Mouse (Mus musculus) embryonic fibroblast, embryonic 13.5 days (primary cell): Measurements from ENCODE around the gene Pomt1. TPM values are rescaled to one million over a fixed set of nuclear protein-coding genes. Genes with fewer than 3 reads are reported as not detected.

Experiments
- H3K27ac ChIP-seq: 2 replicates; pipeline ENCODE4 v1.5.1; 2012; ENCODE audit warnings: low read length, control low read depth, inconsistent platforms; ENCODE audit not compliant: insufficient read depth
- H3K4me1 ChIP-seq: 2 replicates; pipeline ENCODE4 v1.6.1; 2011; ENCODE audit warnings: low read length; ENCODE audit not compliant: control insufficient read depth, insufficient read depth
- H3K4me3 ChIP-seq: 2 replicates; pipeline ENCODE4 v1.5.1; 2011; ENCODE audit warnings: mild to moderate bottlenecking, control low read depth, low read length; ENCODE audit not compliant: insufficient read depth
- CTCF ChIP-seq: IDR thresholded peaks from 2 replicates; pipeline ENCODE4 v1.5.1; 2011; ENCODE audit warnings: mild to moderate bottlenecking, control low read depth, low read length, moderate library complexity, borderline replicate concordance; ENCODE audit not compliant: insufficient read depth
- POLR2A ChIP-seq: IDR thresholded peaks from 2 replicates; pipeline ENCODE4 v1.6.1; 2011; ENCODE audit warnings: low read depth, mild to moderate bottlenecking, control low read depth, low read length, moderate library complexity
- polyA plus RNA-seq: library from polyadenylated mRNA; stranded (reverse); fragments of >200 nt; gene quantifications from 2 replicates; pipeline ENCODE4 v1.2.4, GENCODE M21; 2011; ENCODE audit warnings: low read depth; ENCODE audit not compliant: missing spikeins, insufficient read length

Pomt1 gene
- polyA plus RNA-seq, 1 experiment: 22.8 TPM

- Histone ChIP-seq H3K27ac (no peak overlapping the region), H3K4me3 (no peak overlapping the region), H3K4me1 (no peaks in the 10 kb centered on the region)
- TF ChIP-seq POLR2A (no peak), CTCF (no peak)
These were observed 12.3 kb downstream of the Pomt1 start for GRCm38 (mm10) chr2:32248377-32249361.

- no peak overlapping the region for H3K4me3 ChIP-seq
- TF ChIP-seq POLR2A: no peak
- no peak for TF ChIP-seq CTCF
- H3K27ac ChIP-seq: no peak overlapping the region
- H3K4me1 ChIP-seq: no peaks in the 10 kb centered on the region
These were observed 15.6 kb downstream of the Pomt1 start for GRCm38 (mm10) chr2:32251791-32252527.

- no peak for TF ChIP-seq CTCF
- no peak for TF ChIP-seq POLR2A
- Histone ChIP-seq H3K4me3 (no peak overlapping the region), H3K4me1 (no peaks in the 10 kb centered on the region), H3K27ac (no peak overlapping the region)
These were observed 16.3 kb downstream of the Pomt1 start for GRCm38 (mm10) chr2:32252658-32253057.

- Histone ChIP-seq H3K27ac (no peak overlapping the region), H3K4me1 (no peaks in the 10 kb centered on the region), H3K4me3 (no peak overlapping the region)
- no peak for TF ChIP-seq CTCF
- no peak for TF ChIP-seq POLR2A
These were observed 17.0 kb downstream of the Pomt1 start for GRCm38 (mm10) chr2:32253352-32253751.

GRCm38 (mm10) chr2:32254563-32254962 is 18.2 kb downstream of the Pomt1 start:
- no peak overlapping the region for H3K27ac ChIP-seq
- no peak overlapping the region for H3K4me3 ChIP-seq
- TF ChIP-seq CTCF (no peak), POLR2A (no peak)
- 0 out of 2 replicates have a peak, but pooled peaks cover 3% of the 10 kb centered on the region for H3K4me1 ChIP-seq

- H3K4me1 ChIP-seq: 0 out of 2 replicates have a peak, but pooled peaks cover 3% of the 10 kb centered on the region
These were observed 19.9 kb downstream of the Pomt1 start for GRCm38 (mm10) chr2:32256273-32256672.

GRCm38 (mm10) chr2:32258887-32259533 is 22.6 kb downstream of the Pomt1 start:
- no peak for TF ChIP-seq POLR2A
- no peak for TF ChIP-seq CTCF
- H3K27ac ChIP-seq: no peak overlapping the region
- H3K4me3 ChIP-seq: peak overlapping the region; percentile 60
- H3K4me1 ChIP-seq: 0 out of 2 replicates have a peak, but pooled peaks cover 3% of the 10 kb centered on the region

More at GRCm38 (mm10) chr2:32256273-32256672, 19.9 kb downstream of the Pomt1 start:
- TF ChIP-seq CTCF (no peak), POLR2A (no peak)
- Histone ChIP-seq H3K4me3 (no peak overlapping the region), H3K27ac (no peak overlapping the region)

- TF ChIP-seq POLR2A (peak; percentile 94), CTCF (no peak)
- H3K4me3 ChIP-seq: peak within 1 kb of the TSS; percentile 60
- H3K27ac ChIP-seq: no peak within 1 kb of the TSS
- H3K4me1 ChIP-seq: 0 out of 2 replicates have a peak, but pooled peaks cover 3% of the 10 kb centered on the region
These were observed 23.4 kb downstream of the Pomt1 start, which contains the start of gene Uck1 for GRCm38 (mm10) chr2:32259657-32260417. Uck1 (minus strand) TSS chr2:32260159.

GRCm38 (mm10) chr2:32260635-32261034 is 24.2 kb downstream of the Pomt1 start:
- TF ChIP-seq POLR2A (no peak), CTCF (no peak)
- Histone ChIP-seq H3K4me1 (0 out of 2 replicates have a peak, but pooled peaks cover 3% of the 10 kb centered on the region), H3K4me3 (no peak overlapping the region), H3K27ac (no peak overlapping the region)
